Mouse (Mus musculus): Measurements from ENCODE around the gene Tor1aip1.

The Tor1aip1 gene

GRCm38 (mm10) chr1:156028340-156028975, 7.8 kb downstream of the Tor1aip1 start:
- DNase-seq = no peak

GRCm38 (mm10) chr1:156027849-156028248, 8.4 kb downstream of the Tor1aip1 start:
- DNase-seq = no peak

- no peak for DNase-seq
These were observed 11.3 kb downstream of the Tor1aip1 start for GRCm38 (mm10) chr1:156024831-156025503.

- DNase-seq = no peak
These were observed 15.9 kb downstream of the Tor1aip1 start for GRCm38 (mm10) chr1:156020402-156020801.

GRCm38 (mm10) chr1:156019800-156020199, 16.5 kb downstream of the Tor1aip1 start:
- DNase-seq = no peak

- DNase-seq = no peak
These were observed 27.3 kb downstream of the Tor1aip1 start for GRCm38 (mm10) chr1:156009003-156009402.

GRCm38 (mm10) chr1:156005906-156006305, 30.4 kb downstream of the Tor1aip1 start:
- DNase-seq = no peak

GRCm38 (mm10) chr1:156003201-156003935, 32.9 kb downstream of the Tor1aip1 start:
- no peak for DNase-seq

- DNase-seq = no peak
These were observed 33.9 kb downstream of the Tor1aip1 start for GRCm38 (mm10) chr1:156002366-156002765.

GRCm38 (mm10) chr1:155995612-155996011, 40.7 kb downstream of the Tor1aip1 start:
- DNase-seq = no peak

- no peak for DNase-seq
These were observed 41.8 kb downstream of the Tor1aip1 start for GRCm38 (mm10) chr1:155994524-155994923.

GRCm38 (mm10) chr1:155990391-155990790, 45.9 kb downstream of the Tor1aip1 start:
- no peak for DNase-seq

- DNase-seq = no peak
These were observed 46.9 kb downstream of the Tor1aip1 start for GRCm38 (mm10) chr1:155989387-155989786.

- DNase-seq = no peak
These were observed 48.7 kb downstream of the Tor1aip1 start for GRCm38 (mm10) chr1:155987625-155988024.

GRCm38 (mm10) chr1:155974931-155975330, 61.3 kb downstream of the Tor1aip1 start:
- DNase-seq = no peak

- peak; percentile 41 for DNase-seq
These were observed 62.4 kb downstream of the Tor1aip1 start for GRCm38 (mm10) chr1:155973719-155974379.

GRCm38 (mm10) chr1:155973068-155973718, 63.1 kb downstream of the Tor1aip1 start, which contains the start of gene Cep350:
Gene Cep350, minus strand, starts transcription at chr1:155973255.
- peak; percentile 96 for DNase-seq

GRCm38 (mm10) chr1:155972146-155973067, 63.9 kb downstream of the Tor1aip1 start:
- no peak for DNase-seq
